Mouse (Mus musculus): ENCODE data around the gene Prune1.

Prune1 gene

GRCm38 (mm10) chr3:95210585-95210984 is 71.3 kb downstream of the Prune1 start:
- no peak for DNase-seq

GRCm38 (mm10) chr3:95208286-95208685 is 73.6 kb downstream of the Prune1 start:
- no peak for DNase-seq

GRCm38 (mm10) chr3:95203880-95204279 is 78.0 kb downstream of the Prune1 start:
- no peak for DNase-seq

Measured in kidney, adult 8-10 months (tissue).